Mouse (Mus musculus) macrophage (primary cell): ENCODE measurements around the gene Pnpla8. TPM values are rescaled to one million over a fixed set of nuclear protein-coding genes. Genes with fewer than 3 reads are reported as not detected.

Source experiments
- H3K27ac ChIP-seq: fragments of 350-480 bp; formaldehyde crosslinking; 2 replicates; pipeline ENCODE4 v1.9.0; 2021
- H3K36me3 ChIP-seq: fragments of 350-480 bp; formaldehyde crosslinking; 2 replicates; pipeline ENCODE4 v1.9.0; 2021; ENCODE audit errors: inconsistent target
- H3K4me3 ChIP-seq: fragments of 350-480 bp; formaldehyde crosslinking; 2 replicates; pipeline ENCODE4 v1.9.0; 2021; ENCODE audit errors: inconsistent target
- H3K79me2 ChIP-seq: fragments of 350-480 bp; formaldehyde crosslinking; 2 replicates; pipeline ENCODE4 v1.9.0; 2021; ENCODE audit errors: inconsistent target
- WGBS: methylation state at CpG from one replicate; pipeline ENCODE4 v1.1.7; 2026; ENCODE audit warnings: inconsistent platforms; ENCODE audit not compliant: missing documents; 5-methylcytosine and 5-hydroxymethylcytosine counted together
- polyA plus RNA-seq: library from polyadenylated mRNA; stranded (reverse); fragments of 250-400 nt; gene quantifications from 3 replicates; pipeline ENCODE4 v1.2.4, GENCODE M21; 2018; ENCODE audit warnings: inconsistent platforms

Gene Pnpla8
- polyA plus RNA-seq, 1 experiment from 2014 or later: 63.5 TPM

GRCm38 (mm10) chr12:44357460-44357859 lies 136.3 kb downstream of the Pnpla8 start:
- no peaks in the 10 kb centered on the region for H3K79me2 ChIP-seq
- H3K27ac ChIP-seq: no peak overlapping the region
- H3K36me3 ChIP-seq: no peaks in the 10 kb centered on the region
- 76% methylated on average over 3 of the region's 3 CpGs for WGBS
- no peak overlapping the region for H3K4me3 ChIP-seq

GRCm38 (mm10) chr12:44357881-44358280 lies 136.7 kb downstream of the Pnpla8 start:
- no peak overlapping the region for H3K4me3 ChIP-seq
- H3K79me2 ChIP-seq: no peaks in the 10 kb centered on the region
- no peak overlapping the region for H3K27ac ChIP-seq
- WGBS: 83% methylated on average over 1 of the region's 1 CpGs
- no peaks in the 10 kb centered on the region for H3K36me3 ChIP-seq

- no peak overlapping the region for H3K27ac ChIP-seq
- H3K36me3 ChIP-seq: no peaks in the 10 kb centered on the region
- no peak overlapping the region for H3K4me3 ChIP-seq
- H3K79me2 ChIP-seq: no peaks in the 10 kb centered on the region
- WGBS: 28% methylated on average over 3 of the region's 3 CpGs
Observed at GRCm38 (mm10) chr12:44371076-44371710, 150.0 kb downstream of the Pnpla8 start.

Other genes with a start within 250 kb of the Pnpla8 start
- gene Dnajb9, start 11.0 kb upstream of the Pnpla8 start, polyA plus RNA-seq: 27.8 to 67.1 TPM (median 34.5 TPM) in 3 replicates
- gene Nrcam, start 107.5 kb downstream of the Pnpla8 start, polyA plus RNA-seq: 3.0 to 9.9 TPM (median 4.8 TPM) in 3 replicates